Mouse (Mus musculus): Measurements from ENCODE around the gene Bcl11b. TPM values are rescaled to one million over a fixed set of nuclear protein-coding genes. Genes with fewer than 3 reads are reported as not detected.

The Bcl11b gene
- total and polyA plus RNA-seq, 3 experiments = not detected

- in situ Hi-C loops (cut with MboI; ENCODE audit: low pct_ligation_motif_present, low pct_unique_long_range_greater_than_20kb, low sequenced_read_pairs) = no loop called here
- Histone ChIP-seq H3K4me3 (replicated peaks in 1 of 3; ENCODE audit: low read depth in 2 of 3, low read length in 2 of 3, poor library complexity in 1 of 3) (no peak overlapping the region), H3K27me3 (replicated peaks) (no peaks in the 10 kb centered on the region), H3K36me3 (replicated peaks in 1 of 2; ENCODE audit: control insufficient read depth in 1 of 2, insufficient read depth in 1 of 2, low read length in 1 of 2) (no peaks in the 10 kb centered on the region), H3K9me3 (replicated peaks; ENCODE audit: low read length) (peaks cover 74% of the 10 kb centered on the region), H3K4me1 (ENCODE audit: control insufficient read depth in 1 of 2, insufficient read depth in 2 of 2) (no peaks in the 10 kb centered on the region), H3K27ac (ENCODE audit: insufficient read depth, low read depth) (no peak overlapping the region), H3K4me2 (ENCODE audit: insufficient read depth, low read depth, poor library complexity, severe bottlenecking) (no peak overlapping the region), H3K79me2 (replicated peaks; ENCODE audit: control insufficient read depth, extremely low read depth, insufficient read depth, poor library complexity, severe bottlenecking) (no peaks in the 10 kb centered on the region), H3K9ac (ENCODE audit: insufficient read depth, low read depth) (no peak overlapping the region)
- DNase-seq (ENCODE audit: extremely low read depth) = no peak
- TF ChIP-seq JUND (conservative IDR thresholded peaks at IDR 0.05; ENCODE audit: low read depth, low read length) = no peak
- TF ChIP-seq MAZ (IDR thresholded peaks at IDR 0.05; ENCODE audit: low read depth, low read length) = no peak
- TF ChIP-seq POLR2AphosphoS2 (IDR thresholded peaks at IDR 0.05; ENCODE audit: low read depth, low read length) = no peak
- TF ChIP-seq ZMIZ1 (IDR thresholded peaks at IDR 0.05; ENCODE audit: low read depth, low read length) = no peak
- TF ChIP-seq SIN3A (IDR thresholded peaks at IDR 0.05; ENCODE audit: low read length) = no peak
- TF ChIP-seq CTCF (conservative IDR thresholded peaks at IDR 0.05 in 1 of 2, IDR thresholded peaks at IDR 0.05 in 1 of 2; ENCODE audit: low read depth in 2 of 2, low read length in 2 of 2) = no peak
- no peak for TF ChIP-seq GABPA (IDR thresholded peaks at IDR 0.05; ENCODE audit: insufficient replicate concordance, low read depth, low read length)
- TF ChIP-seq KAT2A (IDR thresholded peaks at IDR 0.05; ENCODE audit: insufficient replicate concordance, low read length) = no peak
- TF ChIP-seq PAX5 (IDR thresholded peaks at IDR 0.05; ENCODE audit: low read length) = no peak
- TF ChIP-seq RCOR1 (conservative IDR thresholded peaks at IDR 0.05; ENCODE audit: low read depth, low read length) = no peak
- TF ChIP-seq NELFE (IDR thresholded peaks at IDR 0.05; ENCODE audit: low read depth, low read length) = no peak
- no peak for TF ChIP-seq E2F4 (IDR thresholded peaks at IDR 0.05; ENCODE audit: insufficient replicate concordance, low read depth, low read length)
- TF ChIP-seq POLR2A (IDR thresholded peaks at IDR 0.05; ENCODE audit: low read depth, low read length) = no peak
- no peak for TF ChIP-seq NRF1 (IDR thresholded peaks at IDR 0.05; ENCODE audit: low read depth, low read length)
- dilution Hi-C loops (cut with MboI; ENCODE audit: extremely low pct_ligation_motif_present, extremely low pct_unique_long_range_greater_than_20kb, low sequenced_read_pairs) = no loop called here
These were observed 94.6 kb downstream of the Bcl11b start for GRCm38 (mm10) chr12:107908826-107909225.

GRCm38 (mm10) chr12:107905333-107905732 is 98.1 kb downstream of the Bcl11b start:
- DNase-seq (ENCODE audit: extremely low read depth) = no peak
- Histone ChIP-seq H3K9ac (ENCODE audit: insufficient read depth, low read depth) (no peak overlapping the region), H3K36me3 (replicated peaks in 1 of 2; ENCODE audit: control insufficient read depth in 1 of 2, insufficient read depth in 1 of 2, low read length in 1 of 2) (no peaks in the 10 kb centered on the region), H3K27me3 (replicated peaks) (no peaks in the 10 kb centered on the region), H3K4me2 (ENCODE audit: insufficient read depth, low read depth, poor library complexity, severe bottlenecking) (no peak overlapping the region), H3K4me1 (ENCODE audit: control insufficient read depth in 1 of 2, insufficient read depth in 2 of 2) (no peaks in the 10 kb centered on the region), H3K27ac (ENCODE audit: insufficient read depth, low read depth) (no peak overlapping the region), H3K4me3 (replicated peaks in 1 of 3; ENCODE audit: low read depth in 2 of 3, low read length in 2 of 3, poor library complexity in 1 of 3) (no peak overlapping the region), H3K9me3 (replicated peaks; ENCODE audit: low read length) (peaks cover 89% of the 10 kb centered on the region), H3K79me2 (replicated peaks; ENCODE audit: control insufficient read depth, extremely low read depth, insufficient read depth, poor library complexity, severe bottlenecking) (no peaks in the 10 kb centered on the region)
- dilution Hi-C loops (cut with MboI; ENCODE audit: extremely low pct_ligation_motif_present, extremely low pct_unique_long_range_greater_than_20kb, low sequenced_read_pairs) = no loop called here
- in situ Hi-C loops (cut with MboI; ENCODE audit: low pct_ligation_motif_present, low pct_unique_long_range_greater_than_20kb, low sequenced_read_pairs) = no loop called here
- no peak for TF ChIP-seq IRF4 (IDR thresholded peaks at IDR 0.05; ENCODE audit: low read depth, low read length)
- no peak for TF ChIP-seq GABPA (IDR thresholded peaks at IDR 0.05; ENCODE audit: insufficient replicate concordance, low read depth, low read length)
- no peak for TF ChIP-seq SIN3A (IDR thresholded peaks at IDR 0.05; ENCODE audit: low read length)
- no peak for TF ChIP-seq SMC3 (IDR thresholded peaks at IDR 0.05; ENCODE audit: low read depth, low read length)
